Mouse (Mus musculus) neural tube, embryonic 13.5 days (tissue): ENCODE data around the gene Hoxd3. TPM values are rescaled to one million over a fixed set of nuclear protein-coding genes. Genes with fewer than 3 reads are reported as not detected.

Source experiments
- ATAC-seq: fragments of 200-750 bp; cut with Nextera tagmentation; 2 replicates; pipeline ENCODE4 v1.8.0; 2017; ENCODE audit warnings: low read depth, mild to moderate bottlenecking, moderate TSS enrichment, moderate library complexity
- H3K27ac ChIP-seq: fragments of 300-500 bp; sonication (generic); replicated peaks from 2 replicates; pipeline ENCODE4 v1.5.1; 2015; ENCODE audit warnings: moderate library complexity, mild to moderate bottlenecking, inconsistent platforms
- H3K27me3 ChIP-seq: fragments of 300-500 bp; sonication (generic); 2 replicates; pipeline ENCODE4 v1.6.1; 2015; ENCODE audit warnings: mild to moderate bottlenecking, inconsistent platforms
- H3K36me3 ChIP-seq: fragments of 300-500 bp; sonication (generic); 2 replicates; pipeline ENCODE4 v1.6.1; 2015; ENCODE audit warnings: mild to moderate bottlenecking, inconsistent platforms
- H3K4me1 ChIP-seq: fragments of 300-500 bp; sonication (generic); replicated peaks from 2 replicates; pipeline ENCODE4 v1.6.1; 2015; ENCODE audit warnings: inconsistent platforms
- H3K4me2 ChIP-seq: fragments of 300-500 bp; sonication (generic); 2 replicates; pipeline ENCODE4 v1.6.1; 2015; ENCODE audit warnings: inconsistent platforms, mild to moderate bottlenecking, moderate library complexity
- H3K4me3 ChIP-seq: fragments of 300-500 bp; sonication (generic); 2 replicates; pipeline ENCODE4 v1.5.1; 2015; ENCODE audit warnings: mild to moderate bottlenecking, inconsistent platforms
- H3K9ac ChIP-seq: fragments of 300-500 bp; sonication (generic); 2 replicates; pipeline ENCODE4 v1.6.1; 2015; ENCODE audit warnings: moderate library complexity, mild to moderate bottlenecking, inconsistent platforms
- H3K9me3 ChIP-seq: fragments of 300-500 bp; sonication (generic); 2 replicates; pipeline ENCODE4 v1.6.1; 2016; ENCODE audit warnings: inconsistent platforms
- WGBS: fragments of 180-500 bp; shearing (Covaris S2); methylation state at CpG from one replicate; pipeline ENCODE4 v1.1.7; 2015; 5-methylcytosine and 5-hydroxymethylcytosine counted together
- polyA plus RNA-seq: library from polyadenylated mRNA; unstranded; fragments of >200 nt; fragmentation: Nextera tagmentation; extraction: Ambion mirVana; gene quantifications from 2 replicates; pipeline ENCODE4 v1.2.1, GENCODE M21; 2015

The Hoxd3 gene
- 24.2 and 33.8 TPM in 2 replicates for polyA plus RNA-seq

DNA sequence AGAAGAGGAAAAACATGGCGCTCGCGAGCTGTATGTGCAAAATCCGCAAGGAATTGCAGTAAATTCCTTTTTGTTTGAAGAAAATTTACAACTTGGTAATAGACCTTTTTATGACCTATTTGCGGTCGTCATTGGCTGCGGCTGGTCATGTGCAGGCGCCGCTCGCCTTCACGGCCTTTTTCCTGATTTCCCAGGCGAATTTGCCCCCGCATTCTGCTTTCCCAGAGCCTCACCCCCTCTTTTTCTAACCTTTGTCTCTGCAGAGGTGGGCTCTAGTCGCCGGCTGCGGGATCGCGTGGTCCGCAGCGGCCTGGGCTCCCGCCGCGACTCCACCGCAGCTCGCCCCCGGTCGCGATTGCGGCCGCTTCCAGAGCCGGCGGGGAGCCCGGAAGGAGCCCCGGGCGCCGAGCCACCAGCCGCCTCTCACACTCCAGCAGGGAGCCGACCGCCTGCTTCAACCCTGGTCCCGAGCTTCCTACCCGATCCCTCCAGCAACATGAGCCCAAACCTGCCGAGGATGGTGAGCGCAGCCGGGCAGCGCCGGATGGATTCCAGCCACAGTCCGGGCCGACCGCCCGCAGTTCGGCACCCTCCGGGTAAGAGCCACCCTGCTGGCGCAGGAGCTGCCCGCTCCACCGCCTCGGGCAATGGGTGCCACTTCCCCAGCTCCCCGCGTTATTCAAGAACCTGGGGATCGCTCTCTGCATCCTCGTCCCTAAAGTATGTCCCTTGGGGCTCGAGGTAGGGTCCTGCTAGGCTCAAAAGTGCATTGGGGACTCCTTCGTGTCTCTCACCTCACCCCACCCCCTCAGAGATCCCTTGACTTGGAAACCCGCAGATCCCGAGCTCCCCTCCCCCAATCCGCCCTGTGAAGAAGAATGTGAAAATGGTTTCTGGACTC, at the start of gene Hoxd3, which contains the start of gene Hoxd4:
Hoxd3 (plus strand) TSS at position 207 of the 901 bp plus-strand sequence.
Hoxd4 (plus strand) TSS at position 209 of the 901 bp plus-strand sequence.
- under 1% methylated on average over 65 of the region's 65 CpGs for WGBS
- Histone ChIP-seq H3K9me3 (no peaks in the 10 kb centered on the region), H3K27me3 (no peaks in the 10 kb centered on the region), H3K36me3 (no peaks in the 10 kb centered on the region), H3K27ac (peak within 1 kb of the TSS; percentile 100), H3K4me2 (peak within 1 kb of the TSS; percentile 69), H3K4me3 (peak within 1 kb of the TSS; percentile 99), H3K4me1 (peaks cover 62% of the 10 kb centered on the region), H3K9ac (peak within 1 kb of the TSS; percentile 100)
- peak; percentile 71 for ATAC-seq

DNA sequence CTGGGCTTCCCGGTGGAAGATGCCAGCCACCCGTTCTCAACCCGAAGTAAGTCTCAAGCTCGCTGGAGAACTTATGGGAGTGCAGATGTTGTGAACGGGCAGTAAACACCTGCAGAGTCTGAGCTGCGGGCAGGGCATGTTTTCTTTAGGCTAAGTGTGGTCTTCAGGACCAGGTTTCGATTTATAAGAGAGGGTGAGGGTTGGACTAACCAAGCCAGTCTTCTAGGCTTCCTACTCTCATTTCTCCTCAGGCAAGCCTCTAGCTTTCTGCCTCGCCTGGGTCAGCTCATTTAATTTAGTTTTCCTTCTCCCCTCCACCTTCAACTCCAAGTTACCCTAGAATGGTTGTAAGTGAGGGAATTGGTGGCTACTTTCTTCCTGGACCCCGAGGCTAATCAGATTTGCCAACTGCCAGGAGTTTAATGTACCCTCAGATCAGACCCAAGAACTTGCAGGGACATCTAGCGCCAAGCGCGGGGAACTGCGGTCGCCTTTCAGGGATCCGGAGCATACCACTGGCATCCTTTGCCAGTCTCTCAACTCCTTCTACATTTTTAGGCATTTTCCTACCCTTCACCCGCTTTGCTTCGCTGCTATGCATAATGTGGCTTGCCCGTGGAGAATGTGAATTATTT, 48.3 kb upstream of the Hoxd3 start:
- H3K4me1 ChIP-seq, result peaks cover 12% of the 10 kb centered on the region
- WGBS, result 2% methylated on average over 18 of the region's 18 CpGs

DNA sequence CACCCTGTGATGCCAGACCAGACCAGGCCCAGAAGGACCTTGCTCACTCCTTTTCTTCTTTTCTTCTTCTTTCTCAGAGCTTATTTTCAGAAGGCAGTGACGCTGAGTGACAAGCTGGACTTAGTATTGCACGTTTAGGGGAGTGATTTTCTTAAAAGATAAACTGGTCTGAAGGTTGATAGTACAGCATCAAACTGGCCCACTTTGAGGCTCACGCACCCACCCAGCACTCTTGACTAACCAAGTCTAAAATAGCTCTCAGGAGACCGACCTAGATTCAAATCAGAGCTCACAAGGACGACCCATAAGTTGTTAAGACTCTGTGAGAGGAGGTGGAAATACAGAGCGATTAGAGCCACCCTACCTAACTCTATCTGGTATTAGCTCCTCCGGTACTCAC, 45.3 kb upstream of the Hoxd3 start:
- ATAC-seq, result no peak
- 2% methylated on average over 7 of the region's 7 CpGs for WGBS

More for the DNA sequence above, 48.3 kb upstream of the Hoxd3 start:
- ATAC-seq, result 0 out of 2 replicates have a peak, but pooled peaks have one; percentile 60
- peaks cover 99% of the 10 kb centered on the region for H3K27me3 ChIP-seq
- H3K36me3 ChIP-seq, result no peaks in the 10 kb centered on the region
- no peak overlapping the region for H3K4me2 ChIP-seq
- no peaks in the 10 kb centered on the region for H3K9me3 ChIP-seq
- H3K27ac ChIP-seq, result no peak overlapping the region
- H3K4me3 ChIP-seq, result no peak overlapping the region
- H3K9ac ChIP-seq, result no peak overlapping the region

DNA sequence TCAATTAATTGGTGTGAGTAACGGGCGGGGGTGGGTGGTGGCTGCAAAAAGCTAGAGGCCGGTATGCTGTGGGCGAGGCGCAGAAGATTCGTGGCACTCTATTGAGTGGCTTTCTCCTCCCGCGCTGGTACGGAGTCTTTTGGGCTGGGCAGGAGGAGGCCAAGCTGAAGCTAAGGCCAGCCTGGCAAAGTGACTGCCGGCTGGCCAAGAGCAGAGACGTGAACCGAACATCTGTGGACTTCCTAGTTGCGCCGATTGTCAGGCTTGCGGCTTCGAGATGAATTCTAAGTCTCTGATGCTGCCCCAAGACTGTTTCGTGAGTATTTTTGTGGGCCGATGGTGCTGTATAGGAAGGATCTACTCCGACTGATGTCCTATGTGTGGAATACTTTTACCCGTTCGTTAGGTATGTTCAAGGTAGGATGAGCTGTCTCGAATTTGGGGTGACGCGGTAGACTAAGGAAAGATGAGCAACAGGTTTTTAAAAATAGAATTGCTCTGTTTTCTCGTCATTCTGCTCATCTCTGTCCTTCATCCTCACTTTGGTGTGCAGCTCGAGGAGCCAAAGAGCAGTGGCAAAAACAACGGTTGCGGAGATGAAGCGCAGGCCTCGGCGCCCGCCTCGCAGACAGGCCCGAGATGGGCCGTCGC, 44.4 kb upstream of the Hoxd3 start:
- H3K9me3 ChIP-seq, result no peaks in the 10 kb centered on the region
- H3K4me3 ChIP-seq, result no peak overlapping the region
- WGBS, result under 1% methylated on average over 36 of the region's 36 CpGs
- H3K4me2 ChIP-seq, result peak overlapping the region; percentile 50; the same call in 1 of the 2 replicates
- peaks cover 13% of the 10 kb centered on the region for H3K4me1 ChIP-seq
- H3K27ac ChIP-seq, result no peak overlapping the region
- no peaks in the 10 kb centered on the region for H3K36me3 ChIP-seq
- no peak for ATAC-seq
- H3K27me3 ChIP-seq, result peaks cover 99% of the 10 kb centered on the region
- no peak overlapping the region for H3K9ac ChIP-seq

More for the DNA sequence above, 45.3 kb upstream of the Hoxd3 start:
- Histone ChIP-seq H3K4me2 (no peak overlapping the region), H3K9ac (no peak overlapping the region), H3K9me3 (no peaks in the 10 kb centered on the region), H3K4me1 (peaks cover 17% of the 10 kb centered on the region), H3K36me3 (no peaks in the 10 kb centered on the region), H3K27ac (no peak overlapping the region), H3K4me3 (no peak overlapping the region), H3K27me3 (peaks cover 99% of the 10 kb centered on the region)

DNA sequence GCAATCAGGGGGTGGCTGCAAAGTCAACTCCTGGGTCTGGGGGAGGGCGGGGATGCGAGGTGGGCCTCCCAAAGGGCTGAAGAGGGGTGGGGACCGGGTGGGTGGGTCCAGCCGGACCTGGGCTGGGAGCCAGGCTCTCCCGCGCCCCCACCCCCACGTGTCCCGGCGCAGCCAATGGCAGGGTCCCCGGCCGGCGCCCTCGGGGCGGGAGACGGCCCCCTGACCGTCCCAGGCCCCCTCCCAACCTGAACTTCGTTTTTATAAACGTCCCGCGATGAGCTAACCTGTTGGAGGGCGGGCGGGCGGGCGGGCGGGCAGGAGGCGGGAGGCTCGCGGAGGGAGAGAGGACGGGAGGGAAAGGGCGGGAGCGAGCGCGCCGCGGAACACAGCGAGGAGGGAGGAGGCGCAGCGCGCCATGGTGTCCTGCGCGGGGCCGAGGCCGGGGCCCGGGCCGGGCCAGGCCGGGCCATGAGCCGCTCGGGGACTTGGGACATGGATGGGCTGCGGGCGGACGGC, 43.8 kb upstream of the Hoxd3 start, which contains the start of gene Hoxd13:
Hoxd13 (plus strand) TSS at position 469 of the 516 bp plus-strand sequence.
- no peak within 1 kb of the TSS for H3K27ac ChIP-seq
- H3K27me3 ChIP-seq, result peaks cover 99% of the 10 kb centered on the region
- peak within 1 kb of the TSS; percentile 50 for H3K4me2 ChIP-seq
- H3K9ac ChIP-seq, result 0 out of 2 replicates have a peak within 1 kb of the TSS, but pooled peaks have one; percentile 38
- H3K9me3 ChIP-seq, result no peaks in the 10 kb centered on the region
- WGBS, result 1% methylated on average over 36 of the region's 51 CpGs
- peaks cover 18% of the 10 kb centered on the region for H3K4me1 ChIP-seq
- no peak for ATAC-seq
- H3K4me3 ChIP-seq, result peak within 1 kb of the TSS; percentile 33
- no peaks in the 10 kb centered on the region for H3K36me3 ChIP-seq

DNA sequence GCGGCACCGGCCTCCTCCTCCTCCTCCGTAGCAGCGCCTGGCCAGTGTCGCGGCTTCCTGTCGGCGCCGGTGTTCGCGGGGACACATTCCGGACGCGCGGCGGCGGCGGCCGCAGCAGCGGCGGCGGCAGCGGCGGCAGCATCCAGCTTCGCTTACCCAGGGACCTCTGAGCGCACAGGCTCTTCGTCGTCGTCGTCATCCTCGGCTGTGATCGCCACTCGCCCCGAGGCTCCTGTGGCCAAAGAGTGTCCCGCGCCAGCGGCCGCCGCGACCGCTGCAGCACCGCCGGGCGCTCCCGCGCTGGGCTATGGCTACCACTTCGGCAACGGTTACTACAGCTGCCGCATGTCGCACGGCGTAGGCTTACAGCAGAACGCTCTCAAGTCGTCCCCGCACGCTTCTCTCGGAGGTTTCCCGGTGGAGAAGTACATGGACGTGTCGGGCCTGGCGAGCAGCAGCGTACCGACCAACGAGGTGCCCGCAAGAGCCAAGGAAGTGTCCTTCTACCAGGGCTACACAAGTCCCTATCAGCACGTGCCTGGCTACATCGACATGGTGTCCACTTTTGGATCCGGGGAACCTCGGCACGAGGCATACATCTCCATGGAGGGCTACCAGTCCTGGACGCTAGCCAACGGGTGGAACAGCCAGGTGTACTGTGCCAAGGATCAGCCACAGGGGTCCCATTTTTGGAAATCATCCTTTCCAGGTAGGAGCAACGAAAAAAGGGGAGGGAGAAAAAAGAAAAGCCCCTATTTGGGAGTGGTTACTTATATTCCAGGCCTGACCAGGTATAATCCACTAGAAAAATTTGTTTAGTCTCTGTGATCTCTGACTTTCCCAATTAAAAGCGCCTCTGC, 43.1 kb upstream of the Hoxd3 start:
- WGBS, result under 1% methylated on average over 52 of the region's 74 CpGs
- Histone ChIP-seq H3K4me3 (peak overlapping the region; percentile 33), H3K9ac (0 out of 2 replicates have a peak overlapping the region, but pooled peaks have one; percentile 38), H3K36me3 (no peaks in the 10 kb centered on the region), H3K9me3 (no peaks in the 10 kb centered on the region), H3K4me2 (peak overlapping the region; percentile 50), H3K27me3 (peaks cover 99% of the 10 kb centered on the region), H3K27ac (no peak overlapping the region), H3K4me1 (peaks cover 19% of the 10 kb centered on the region)
- ATAC-seq, result 0 out of 2 replicates have a peak, but pooled peaks have one; percentile 51

DNA sequence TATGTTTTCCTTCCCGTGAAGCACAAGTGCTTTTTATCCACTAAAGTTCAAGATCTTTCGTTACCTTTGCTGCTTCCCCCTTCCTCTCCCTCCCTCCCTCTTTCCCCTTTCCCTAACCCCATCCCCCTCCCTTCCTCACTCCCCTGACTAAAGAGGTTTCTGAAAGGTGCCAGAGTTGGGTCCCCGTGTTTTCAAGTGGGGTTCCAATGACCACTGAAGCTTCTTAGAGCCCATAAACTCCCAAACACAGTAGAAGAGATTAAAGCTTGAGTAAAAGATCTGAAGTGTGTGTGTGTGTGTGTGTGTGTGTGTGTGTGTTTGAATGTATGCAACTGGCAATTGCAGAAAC, 42.5 kb upstream of the Hoxd3 start:
- no peak for ATAC-seq
- H3K4me3 ChIP-seq, result no peak overlapping the region
- 0% methylated on average over 3 of the region's 3 CpGs for WGBS

DNA sequence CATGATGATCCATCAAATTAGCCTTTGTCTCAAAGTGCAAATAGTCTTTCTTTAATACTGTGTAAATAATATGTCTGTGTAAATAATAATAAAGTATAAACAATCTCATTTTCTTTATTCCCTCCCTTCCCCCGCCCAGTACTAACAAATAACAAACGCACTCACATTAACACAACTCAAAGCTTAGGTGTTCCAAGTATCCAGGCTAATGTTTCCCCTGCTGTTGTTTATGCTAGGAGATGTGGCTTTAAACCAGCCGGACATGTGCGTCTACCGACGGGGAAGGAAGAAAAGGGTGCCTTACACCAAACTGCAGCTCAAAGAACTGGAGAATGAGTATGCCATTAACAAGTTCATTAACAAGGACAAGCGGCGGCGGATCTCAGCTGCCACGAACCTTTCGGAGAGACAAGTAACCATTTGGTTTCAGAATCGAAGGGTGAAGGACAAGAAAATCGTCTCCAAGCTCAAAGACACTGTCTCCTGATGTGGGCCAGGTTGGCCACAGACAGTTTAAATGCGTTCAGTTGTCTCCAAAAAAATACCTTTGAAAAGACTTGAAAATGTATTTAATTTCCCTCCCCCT, 42.0 kb upstream of the Hoxd3 start:
- no peak overlapping the region for H3K4me2 ChIP-seq
- no peaks in the 10 kb centered on the region for H3K36me3 ChIP-seq
- no peak for ATAC-seq
- 2% methylated on average over 14 of the region's 14 CpGs for WGBS
- peaks cover 99% of the 10 kb centered on the region for H3K27me3 ChIP-seq
- H3K9ac ChIP-seq, result no peak overlapping the region
- H3K4me3 ChIP-seq, result no peak overlapping the region
- H3K27ac ChIP-seq, result no peak overlapping the region
- peaks cover 19% of the 10 kb centered on the region for H3K4me1 ChIP-seq
- H3K9me3 ChIP-seq, result no peaks in the 10 kb centered on the region

More for the DNA sequence above, 42.5 kb upstream of the Hoxd3 start:
- H3K27me3 ChIP-seq, result peaks cover 99% of the 10 kb centered on the region
- peaks cover 19% of the 10 kb centered on the region for H3K4me1 ChIP-seq
- no peak overlapping the region for H3K27ac ChIP-seq
- no peak overlapping the region for H3K9ac ChIP-seq
- H3K9me3 ChIP-seq, result no peaks in the 10 kb centered on the region
- H3K36me3 ChIP-seq, result no peaks in the 10 kb centered on the region
- H3K4me2 ChIP-seq, result no peak overlapping the region; the same call in 1 of the 2 replicates

DNA sequence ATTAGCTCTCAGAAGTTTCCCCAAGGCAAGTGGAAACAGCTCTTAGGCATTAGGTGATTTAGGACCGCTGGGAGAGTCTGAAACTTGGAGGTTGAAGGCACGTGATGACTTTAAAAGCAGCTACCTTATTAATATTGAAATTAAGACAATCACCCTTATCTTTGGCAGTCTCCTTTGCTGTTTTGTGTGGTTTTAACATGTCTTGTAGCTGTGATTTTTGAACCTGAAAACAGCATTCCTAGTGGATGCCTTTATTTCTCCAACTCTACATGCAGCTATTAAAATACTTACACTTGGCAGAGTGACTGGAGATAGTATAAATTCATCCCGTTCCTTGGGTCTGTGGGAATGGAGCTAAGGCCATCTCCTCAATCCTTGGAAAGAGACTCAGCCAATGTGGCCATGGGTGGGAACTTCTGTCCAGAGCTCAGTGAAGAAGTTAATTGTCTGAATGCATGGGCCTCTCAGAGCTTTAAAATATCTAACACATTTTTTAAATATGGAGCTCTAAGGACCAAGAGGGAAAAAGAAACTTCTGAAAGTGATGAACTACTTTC, 41.0 kb upstream of the Hoxd3 start:
- Histone ChIP-seq H3K9ac (no peak overlapping the region), H3K36me3 (no peaks in the 10 kb centered on the region), H3K4me2 (no peak overlapping the region), H3K4me3 (no peak overlapping the region), H3K9me3 (no peaks in the 10 kb centered on the region), H3K27me3 (peaks cover 100% of the 10 kb centered on the region), H3K27ac (no peak overlapping the region), H3K4me1 (peaks cover 22% of the 10 kb centered on the region)
- no peak for ATAC-seq
- under 1% methylated on average over 3 of the region's 3 CpGs for WGBS

DNA sequence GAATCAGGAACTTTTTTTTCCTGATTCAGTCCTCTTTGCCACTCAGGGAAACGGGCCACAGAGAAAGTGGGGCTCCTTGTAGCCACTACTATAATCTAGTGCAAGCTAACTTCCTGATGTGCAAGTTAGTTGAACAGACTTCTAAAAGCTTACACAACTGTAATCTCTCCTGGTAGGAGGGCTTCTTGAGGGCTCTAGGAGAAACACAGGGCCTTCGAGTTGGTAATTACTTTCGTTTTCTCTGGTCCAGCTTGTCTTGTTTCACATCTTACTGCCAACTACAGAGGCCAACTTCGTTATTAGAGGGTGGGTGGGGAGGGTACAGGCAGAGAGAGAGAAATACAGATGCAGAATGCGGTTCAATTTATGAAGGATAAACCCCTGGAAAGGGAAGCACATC, 39.9 kb upstream of the Hoxd3 start:
- H3K36me3 ChIP-seq, result no peaks in the 10 kb centered on the region
- ATAC-seq, result no peak
- H3K27me3 ChIP-seq, result peaks cover 100% of the 10 kb centered on the region
- H3K9me3 ChIP-seq, result no peaks in the 10 kb centered on the region
- H3K27ac ChIP-seq, result no peak overlapping the region
- no peak overlapping the region for H3K4me3 ChIP-seq
- no peak overlapping the region for H3K9ac ChIP-seq
- H3K4me1 ChIP-seq, result peaks cover 22% of the 10 kb centered on the region
- H3K4me2 ChIP-seq, result no peak overlapping the region
- WGBS, result 4% methylated on average over 5 of the region's 5 CpGs
